Mouse (Mus musculus): ENCODE data around the gene Zmat5. TPM values are rescaled to one million over a fixed set of nuclear protein-coding genes. Genes with fewer than 3 reads are reported as not detected.

Zmat5 gene
- 40.2 and 57.7 TPM in 2 replicates for polyA plus RNA-seq (2012; rRNA removed)

DNA sequence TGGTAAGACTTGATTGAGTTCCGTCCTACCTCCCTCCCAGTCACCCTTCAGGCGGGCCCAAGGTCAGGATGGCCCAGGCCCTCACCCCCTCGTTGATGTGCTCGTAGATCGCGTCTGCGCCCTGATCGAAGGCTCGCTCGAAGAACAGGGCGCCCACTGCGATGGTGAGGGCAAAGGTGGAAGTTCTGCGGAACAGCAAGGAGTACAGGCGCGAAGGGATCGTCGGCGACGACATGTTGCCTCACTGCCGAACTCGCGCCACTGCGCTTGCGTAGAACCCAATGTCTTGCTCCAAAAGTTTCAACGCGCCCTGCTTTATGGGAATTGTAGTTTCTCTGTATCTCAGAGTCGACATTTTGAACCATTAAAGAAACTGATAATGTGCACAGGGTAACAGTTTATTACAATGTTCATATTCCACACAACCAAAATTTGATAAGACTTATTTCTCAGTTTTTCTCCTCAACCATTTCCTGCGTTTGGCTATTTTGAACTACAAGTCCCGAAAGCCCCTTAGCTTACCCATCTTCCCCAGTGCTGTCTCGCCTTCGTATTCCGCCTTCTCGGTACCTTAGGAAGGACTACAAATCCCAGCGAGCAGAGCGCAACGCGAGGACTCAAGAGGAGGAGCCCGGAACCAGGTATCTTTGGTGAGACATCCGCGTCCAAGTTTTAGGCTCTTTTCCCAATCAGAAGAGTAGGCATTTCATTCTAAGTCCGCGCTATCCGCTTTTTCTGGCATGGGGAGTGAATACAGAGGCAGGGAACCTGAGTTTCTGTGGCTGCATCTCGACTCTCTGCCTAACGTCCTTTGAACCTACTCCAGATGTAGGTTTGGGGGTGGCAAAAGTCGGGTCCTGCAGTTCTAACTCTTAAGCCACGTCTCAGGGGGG, at the start of gene Zmat5, which contains the start of gene Uqcr10:
Gene Zmat5 (plus strand): TSS at position 607 of the 893 bp plus-strand sequence.
Gene Uqcr10 (minus strand): TSS at position 271 of the 893 bp plus-strand sequence.
- TF ChIP-seq CTCF (IDR thresholded peaks at IDR 0.05; ENCODE audit: borderline replicate concordance, extremely low read depth, insufficient read depth, insufficient read length) (no peak), POLR2A (IDR thresholded peaks at IDR 0.05; ENCODE audit: borderline replicate concordance, extremely low read depth, insufficient read depth, insufficient read length, poor library complexity, severe bottlenecking) (peak; percentile 72; the same call in 1 of the 2 replicates)
- DNase-seq (ENCODE audit: low read depth): peak; percentile 98

GRCm38 (mm10) chr11:4659818-4660217, 44.7 kb upstream of the Zmat5 start:
- TF ChIP-seq CTCF (IDR thresholded peaks at IDR 0.05; ENCODE audit: borderline replicate concordance, extremely low read depth, insufficient read depth, insufficient read length) (no peak), POLR2A (IDR thresholded peaks at IDR 0.05; ENCODE audit: borderline replicate concordance, extremely low read depth, insufficient read depth, insufficient read length, poor library complexity, severe bottlenecking) (no peak)
- no peak for DNase-seq (ENCODE audit: low read depth)

- no peak for TF ChIP-seq CTCF (IDR thresholded peaks at IDR 0.05; ENCODE audit: borderline replicate concordance, extremely low read depth, insufficient read depth, insufficient read length)
- no peak for TF ChIP-seq POLR2A (IDR thresholded peaks at IDR 0.05; ENCODE audit: borderline replicate concordance, extremely low read depth, insufficient read depth, insufficient read length, poor library complexity, severe bottlenecking)
- DNase-seq (ENCODE audit: low read depth): peak; percentile 14
Observed at GRCm38 (mm10) chr11:4660309-4661025, 44.0 kb upstream of the Zmat5 start.

- TF ChIP-seq POLR2A (IDR thresholded peaks at IDR 0.05; ENCODE audit: borderline replicate concordance, extremely low read depth, insufficient read depth, insufficient read length, poor library complexity, severe bottlenecking): no peak
- TF ChIP-seq CTCF (IDR thresholded peaks at IDR 0.05; ENCODE audit: borderline replicate concordance, extremely low read depth, insufficient read depth, insufficient read length): no peak
- no peak for DNase-seq (ENCODE audit: low read depth)
Observed at GRCm38 (mm10) chr11:4661324-4661723, 43.2 kb upstream of the Zmat5 start.

DNA sequence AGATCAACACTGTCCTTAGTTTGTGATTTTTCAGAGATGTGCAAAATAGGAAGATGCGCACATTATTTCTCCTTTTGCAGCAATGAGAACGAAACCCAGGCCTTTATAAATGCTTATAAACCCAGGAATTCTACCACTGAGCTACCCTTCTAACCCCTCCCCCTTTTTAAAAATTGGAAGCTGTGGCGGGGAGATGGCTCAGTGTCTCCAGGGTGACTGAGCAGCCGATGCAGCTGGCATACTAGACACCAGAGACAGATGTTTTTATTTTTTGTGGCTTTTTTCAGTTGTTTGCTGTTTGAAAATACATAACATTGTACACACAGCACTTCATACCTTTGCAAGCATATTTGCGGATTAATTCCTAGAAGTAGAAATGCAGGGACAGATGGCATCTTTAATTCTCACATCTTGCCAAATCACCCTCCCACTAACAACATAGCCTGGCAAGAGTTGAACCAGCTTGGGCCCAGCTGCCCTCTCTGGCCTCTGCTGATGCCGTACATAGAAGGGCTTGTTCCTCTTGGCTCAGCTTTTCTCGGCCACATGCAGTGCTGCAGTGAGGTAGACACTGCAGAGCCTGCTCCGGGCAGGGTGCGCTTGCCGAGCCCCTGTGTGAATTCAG, 42.5 kb upstream of the Zmat5 start:
- peak; percentile 62 for DNase-seq (ENCODE audit: low read depth)
- TF ChIP-seq POLR2A (IDR thresholded peaks at IDR 0.05; ENCODE audit: borderline replicate concordance, extremely low read depth, insufficient read depth, insufficient read length, poor library complexity, severe bottlenecking): no peak
- no peak for TF ChIP-seq CTCF (IDR thresholded peaks at IDR 0.05; ENCODE audit: borderline replicate concordance, extremely low read depth, insufficient read depth, insufficient read length)

DNA sequence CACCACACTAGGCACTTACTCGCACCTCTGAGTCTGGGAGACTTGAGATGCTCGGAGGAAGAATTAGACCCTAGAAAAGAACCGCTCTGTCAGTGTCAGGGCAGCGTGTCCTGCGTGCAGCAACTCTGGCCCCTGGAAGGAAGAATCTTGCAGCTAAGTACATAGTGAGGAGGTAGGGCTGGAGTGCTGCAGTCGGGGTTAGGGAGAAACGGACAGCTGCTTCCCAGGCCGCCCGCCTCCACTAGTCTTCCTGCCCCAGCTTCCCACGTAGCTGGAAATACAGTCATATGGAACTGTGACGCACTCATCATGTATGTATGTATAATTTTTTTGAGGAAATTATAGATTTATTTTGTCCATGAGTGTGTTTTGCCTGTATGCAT, 42.0 kb upstream of the Zmat5 start:
- DNase-seq (ENCODE audit: low read depth): no peak
- TF ChIP-seq POLR2A (IDR thresholded peaks at IDR 0.05; ENCODE audit: borderline replicate concordance, extremely low read depth, insufficient read depth, insufficient read length, poor library complexity, severe bottlenecking) (no peak), CTCF (IDR thresholded peaks at IDR 0.05; ENCODE audit: borderline replicate concordance, extremely low read depth, insufficient read depth, insufficient read length) (no peak)

- TF ChIP-seq CTCF (IDR thresholded peaks at IDR 0.05; ENCODE audit: borderline replicate concordance, extremely low read depth, insufficient read depth, insufficient read length) (no peak), POLR2A (IDR thresholded peaks at IDR 0.05; ENCODE audit: borderline replicate concordance, extremely low read depth, insufficient read depth, insufficient read length, poor library complexity, severe bottlenecking) (no peak)
- no peak for DNase-seq (ENCODE audit: low read depth)
Observed at GRCm38 (mm10) chr11:4671736-4672135, 32.7 kb upstream of the Zmat5 start.

GRCm38 (mm10) chr11:4674593-4674992, 29.9 kb upstream of the Zmat5 start:
- TF ChIP-seq CTCF (IDR thresholded peaks at IDR 0.05; ENCODE audit: borderline replicate concordance, extremely low read depth, insufficient read depth, insufficient read length) (no peak), POLR2A (IDR thresholded peaks at IDR 0.05; ENCODE audit: borderline replicate concordance, extremely low read depth, insufficient read depth, insufficient read length, poor library complexity, severe bottlenecking) (no peak)
- DNase-seq (ENCODE audit: low read depth): no peak

DNA sequence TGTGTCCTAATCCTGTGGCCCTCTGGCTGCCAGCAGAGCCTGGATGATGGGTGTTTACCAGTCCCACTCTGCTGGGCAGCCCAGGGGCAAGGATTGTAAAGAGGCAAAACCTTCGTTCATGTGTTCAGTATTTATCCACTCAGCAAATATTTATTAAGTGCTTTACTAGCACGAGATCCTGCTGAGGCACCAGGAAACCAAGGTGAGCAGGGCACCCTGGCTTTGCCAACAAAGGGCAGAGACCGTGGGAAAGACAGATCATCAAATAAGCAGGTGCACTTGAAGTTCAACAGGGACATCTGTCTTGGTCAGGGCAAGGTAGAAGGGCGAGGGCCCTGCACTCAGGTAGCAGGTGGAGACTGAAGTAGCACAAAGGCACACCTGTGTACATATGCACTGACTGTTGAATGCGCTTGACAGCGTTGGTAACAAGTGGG, 29.3 kb upstream of the Zmat5 start:
- TF ChIP-seq POLR2A (IDR thresholded peaks at IDR 0.05; ENCODE audit: borderline replicate concordance, extremely low read depth, insufficient read depth, insufficient read length, poor library complexity, severe bottlenecking) (no peak), CTCF (IDR thresholded peaks at IDR 0.05; ENCODE audit: borderline replicate concordance, extremely low read depth, insufficient read depth, insufficient read length) (no peak)
- DNase-seq (ENCODE audit: low read depth): no peak

DNA sequence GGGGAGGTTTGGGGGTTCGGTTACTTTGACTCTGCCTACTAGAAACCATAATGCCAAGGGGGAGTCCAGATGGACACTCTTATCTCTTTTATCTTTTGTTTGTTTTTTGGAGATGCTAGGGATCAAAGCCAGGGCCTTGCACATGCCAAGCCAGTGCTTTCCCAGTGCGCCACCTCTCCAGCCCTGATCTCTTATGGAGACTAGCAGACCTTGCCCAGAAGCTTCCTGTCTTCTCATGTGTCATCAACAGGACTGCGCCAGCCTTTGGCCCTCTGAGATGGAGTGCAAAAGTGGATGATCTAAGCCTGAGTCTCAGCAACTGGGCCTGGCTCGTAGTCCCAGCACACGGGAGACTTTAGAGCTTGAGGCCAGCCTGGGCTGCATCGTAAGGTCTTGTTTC, 28.8 kb upstream of the Zmat5 start:
- TF ChIP-seq CTCF (IDR thresholded peaks at IDR 0.05; ENCODE audit: borderline replicate concordance, extremely low read depth, insufficient read depth, insufficient read length): no peak
- no peak for TF ChIP-seq POLR2A (IDR thresholded peaks at IDR 0.05; ENCODE audit: borderline replicate concordance, extremely low read depth, insufficient read depth, insufficient read length, poor library complexity, severe bottlenecking)
- DNase-seq (ENCODE audit: low read depth): no peak

All from brain, embryonic 14.5 days (tissue).